Mouse (Mus musculus) heart, postnatal 14 days (tissue): ENCODE data around the gene Olfr332. TPM values are rescaled to one million over a fixed set of nuclear protein-coding genes. Genes with fewer than 3 reads are reported as not detected.
"Not testable (repeated sequence)": the region's sequence is repeated elsewhere in the genome, so short reads cannot be mapped to it uniquely, and the experiment has no call there.

Source experiments
- DNase-seq, 2 experiments: peaks; one replicate each; pipeline ENCODE4 v3.0.0; 2021 to 2022
- intact Hi-C: fragments of 180-260 bp; cut with DNase I; formaldehyde crosslinking; loops from one replicate; pipeline ENCODE4 v1.15.1; 2025
- long read RNA-seq, 2 experiments: library from polyadenylated mRNA; stranded (forward); transcript quantifications; one replicate each; pipeline ENCODE4 v2.0.0; 2021
- total RNA-seq, 2 experiments: library from RNA; stranded (reverse); gene quantifications; 2 replicates each; pipeline ENCODE4 v1.2.3; 2021

Olfr332 gene
- total RNA-seq, result not detected
- long read RNA-seq, experiment 1, result 0 reads
- long read RNA-seq, experiment 2, result 0 reads

GRCm38 (mm10) chr11:58492455-58492854, at the start of gene Olfr332:
Olfr332 (minus strand) TSS chr11:58492555.
- intact Hi-C loops, result loop anchor here (10.0 kb wide), 1 partner anchor 188 kb away; the partner anchor contains the start of gene Zfp692
- no peak for DNase-seq

GRCm38 (mm10) chr11:58534736-58535135, 42.4 kb upstream of the Olfr332 start, which contains the start of gene Olfr330:
Olfr330 (minus strand) TSS chr11:58534836.
- DNase-seq, intact Hi-C loops: not testable (repeated sequence)

- intact Hi-C loops, result not testable (repeated sequence)
- peak; percentile 9 for DNase-seq
Observed at GRCm38 (mm10) chr11:58519756-58520155, 27.4 kb upstream of the Olfr332 start.

GRCm38 (mm10) chr11:58518916-58519315, 26.6 kb upstream of the Olfr332 start:
- intact Hi-C loops, result not testable (repeated sequence)
- peak; percentile 60 to 68 for DNase-seq

- intact Hi-C loops, DNase-seq: not testable (repeated sequence)
Observed at GRCm38 (mm10) chr11:58509058-58509457, 16.7 kb upstream of the Olfr332 start.

GRCm38 (mm10) chr11:58502472-58502871, 10.1 kb upstream of the Olfr332 start, which contains the start of gene Olfr331:
Olfr331 (minus strand) TSS chr11:58502572.
- not testable (repeated sequence) for DNase-seq
- intact Hi-C loops, result loop anchor here (5.0 kb wide), 1 partner anchor 100 kb away; no protein-coding TSS in a partner anchor

- peak in 1 of 2 experiments; percentile 3 for DNase-seq
Observed at GRCm38 (mm10) chr11:58499290-58499689, 6.9 kb upstream of the Olfr332 start.

GRCm38 (mm10) chr11:58498761-58499160, 6.4 kb upstream of the Olfr332 start:
- DNase-seq, result peak; percentile 30 to 59
- intact Hi-C loops, result loop anchor here (10.0 kb wide), 1 partner anchor 194 kb away; the partner anchor contains the start of gene Zfp692

More at GRCm38 (mm10) chr11:58499290-58499689, 6.9 kb upstream of the Olfr332 start:
- intact Hi-C loops, result loop anchor here (10.0 kb wide), 1 partner anchor 194 kb away; the partner anchor contains the start of gene Zfp692

- intact Hi-C loops, result no loop called here
- DNase-seq, result no peak
Observed at GRCm38 (mm10) chr11:58462170-58462569, 30.2 kb downstream of the Olfr332 start, which contains the start of gene Olfr30. Olfr30 (minus strand) TSS chr11:58462270.

GRCm38 (mm10) chr11:58453592-58453991, 38.8 kb downstream of the Olfr332 start:
- DNase-seq, result no peak
- intact Hi-C loops, result no loop called here

- DNase-seq, result no peak
- intact Hi-C loops, result no loop called here
Observed at GRCm38 (mm10) chr11:58452759-58453158, 39.6 kb downstream of the Olfr332 start, which contains the start of gene Lypd9. Lypd9 (minus strand) TSS chr11:58452923.

Other genes starting within 250 kb of the Olfr332 start
- gene 4930438A08Rik, start 217.8 kb downstream of the Olfr332 start, total RNA-seq, result not detected
- gene Zfp692, start 185.5 kb downstream of the Olfr332 start, total RNA-seq, result 1 to 10 TPM; 3.9 to 4.7 TPM
- 10 to 100 TPM; 48.9 to 53.1 TPM for gene Zfp672, start 162.2 kb downstream of the Olfr332 start, total RNA-seq
- 10 to 100 TPM; 45.6 to 49.5 TPM for gene Sh3bp5l, start 161.8 kb downstream of the Olfr332 start, total RNA-seq
- gene Lypd8, start 113.5 kb downstream of the Olfr332 start, total RNA-seq, result not detected
- not detected for gene 1810065E05Rik, start 71.4 kb downstream of the Olfr332 start, total RNA-seq
- not detected for gene Gm12253, start 60.0 kb downstream of the Olfr332 start, total RNA-seq
- gene Lypd9, start 39.6 kb downstream of the Olfr332 start, total RNA-seq, result not detected
- not detected for gene Olfr30, start 30.3 kb downstream of the Olfr332 start, total RNA-seq
- gene Olfr331, start 10.0 kb upstream of the Olfr332 start, total RNA-seq, result not detected
- gene Olfr330, start 42.3 kb upstream of the Olfr332 start, total RNA-seq, result not detected
- gene Olfr329-ps, start 53.9 kb upstream of the Olfr332 start, total RNA-seq, result not detected
- gene Olfr328, start 63.1 kb upstream of the Olfr332 start, total RNA-seq, result under 1 TPM; 0.10 to 0.12 TPM
- gene Olfr224, start 78.0 kb upstream of the Olfr332 start, total RNA-seq, result not detected
- gene Olfr325, start 85.2 kb upstream of the Olfr332 start, total RNA-seq, result not detected
- not detected for gene Olfr324, start 102.6 kb upstream of the Olfr332 start, total RNA-seq
- gene 2210407C18Rik, start 123.5 kb upstream of the Olfr332 start, total RNA-seq, result 10 to 100 TPM in 1 of 2 experiments, 1 to 10 TPM in 1; 7.4 to 10.7 TPM
- not detected for gene Olfr323, start 137.9 kb upstream of the Olfr332 start, total RNA-seq
- under 1 TPM in 1 of 2 experiments, not detected in 1; 0.17 TPM for gene Trim58, start 147.9 kb upstream of the Olfr332 start, total RNA-seq
- not detected for gene Olfr322, start 166.2 kb upstream of the Olfr332 start, total RNA-seq
- gene Olfr320, start 188.5 kb upstream of the Olfr332 start, total RNA-seq, result not detected
- not detected for gene Olfr319, start 206.6 kb upstream of the Olfr332 start, total RNA-seq
- gene Olfr318, start 231.5 kb upstream of the Olfr332 start, total RNA-seq, result not detected
- gene Olfr317, start 246.7 kb upstream of the Olfr332 start, total RNA-seq, result not detected